Mouse (Mus musculus) MEL (cell line): ENCODE data around the gene Gnl1. TPM values are rescaled to one million over a fixed set of nuclear protein-coding genes. Genes with fewer than 3 reads are reported as not detected.

Experiments
- DNase-seq: peaks from one replicate; pipeline ENCODE4 v3.0.0; 2011; ENCODE audit warnings: low read depth, low spot score
- H3K27ac ChIP-seq: 2 replicates; pipeline ENCODE4 v1.5.1; 2012; ENCODE audit warnings: low read depth, mild to moderate bottlenecking, control low read depth, low read length, moderate library complexity; ENCODE audit not compliant: control insufficient read depth
- H3K27me3 ChIP-seq, 2 experiments: fragments of 150-350 bp in 1 of 2; sonication (generic) in 1 of 2; 2 replicates each; pipeline ENCODE4 v1.6.1; 2012; ENCODE audit warnings: low read length in 2 of 2, mild to moderate bottlenecking in 2 of 2, improper control_type of control experiment in 1 of 2, moderate library complexity in 1 of 2; ENCODE audit not compliant: insufficient read depth in 2 of 2, control insufficient read depth in 1 of 2
- H3K36me3 ChIP-seq, 2 experiments: 2 replicates each; pipeline ENCODE4 v1.6.1; 2012 to 2014; ENCODE audit warnings: low read length in 2 of 2, improper control_type of control experiment in 1 of 2, inconsistent platforms in 1 of 2, mild to moderate bottlenecking in 1 of 2; ENCODE audit not compliant: insufficient read depth in 2 of 2, control insufficient read depth in 1 of 2
- H3K4me1 ChIP-seq, 2 experiments: fragments of 150-350 bp in 1 of 2; sonication (generic) in 1 of 2; 2 replicates each; pipeline ENCODE4 v1.6.1; 2012; ENCODE audit warnings: low read length in 2 of 2, improper control_type of control experiment in 1 of 2, mild to moderate bottlenecking in 1 of 2; ENCODE audit not compliant: insufficient read depth in 2 of 2, control insufficient read depth in 1 of 2
- H3K4me3 ChIP-seq, 2 experiments: fragments of 150-350 bp in 1 of 2; sonication (generic) in 1 of 2; 2 replicates each; pipeline ENCODE4 v1.5.1; 2012; ENCODE audit warnings: low read depth in 2 of 2, low read length in 2 of 2, mild to moderate bottlenecking in 2 of 2, moderate library complexity in 2 of 2, control low read depth in 1 of 2, improper control_type of control experiment in 1 of 2; ENCODE audit not compliant: control insufficient read depth in 1 of 2, insufficient read depth in 1 of 2
- H3K79me2 ChIP-seq: 2 replicates; pipeline ENCODE4 v1.6.1; 2012; ENCODE audit warnings: mild to moderate bottlenecking, low read length, moderate library complexity; ENCODE audit not compliant: control insufficient read depth, poor library complexity, insufficient read depth
- H3K9ac ChIP-seq: 2 replicates; pipeline ENCODE4 v1.6.1; 2012; ENCODE audit warnings: low read depth, mild to moderate bottlenecking, control low read depth, low read length, moderate library complexity; ENCODE audit not compliant: control insufficient read depth, poor library complexity, severe bottlenecking
- H3K9me3 ChIP-seq: fragments of 150-350 bp; sonication (generic); replicated peaks from 2 replicates; pipeline ENCODE4 v1.6.1; 2012; ENCODE audit warnings: mild to moderate bottlenecking, low read length, improper control_type of control experiment, moderate library complexity; ENCODE audit not compliant: insufficient read depth
- BHLHE40 ChIP-seq: IDR thresholded peaks from 2 replicates; pipeline ENCODE4 v1.6.1; 2012; ENCODE audit warnings: low read depth, mild to moderate bottlenecking, inconsistent platforms, low read length, improper control_type of control experiment, borderline replicate concordance
- CHD2 ChIP-seq: IDR thresholded peaks from 2 replicates; pipeline ENCODE4 v1.6.1; 2011; ENCODE audit warnings: low read length, improper control_type of control experiment
- CTCF ChIP-seq, 3 experiments: IDR thresholded peaks in 2 of 3; conservative IDR thresholded peaks in 1 of 3; 2 replicates each; pipeline ENCODE4 v1.5.1; 2011 to 2012; ENCODE audit warnings: low read length in 3 of 3, low read depth in 2 of 3, mild to moderate bottlenecking in 2 of 3, improper control_type of control experiment in 1 of 3, inconsistent platforms in 1 of 3, mixed read lengths in 1 of 3, moderate library complexity in 1 of 3; ENCODE audit not compliant: control insufficient read depth in 1 of 3, insufficient read depth in 1 of 3, poor library complexity in 1 of 3, severe bottlenecking in 1 of 3
- E2F4 ChIP-seq: IDR thresholded peaks from 2 replicates; pipeline ENCODE4 v1.6.1; 2011; ENCODE audit warnings: low read depth, low read length, improper control_type of control experiment, borderline replicate concordance
- ELF1 ChIP-seq: IDR thresholded peaks from 2 replicates; pipeline ENCODE4 v1.6.1; 2014; ENCODE audit warnings: low read depth, mild to moderate bottlenecking, inconsistent platforms, low read length, improper control_type of control experiment, moderate library complexity
- EP300 ChIP-seq, 2 experiments: IDR thresholded peaks; 2 replicates each; pipeline ENCODE4 v1.6.1; 2011; ENCODE audit warnings: improper control_type of control experiment in 2 of 2, low read length in 2 of 2, low read depth in 1 of 2, mild to moderate bottlenecking in 1 of 2
- ETS1 ChIP-seq: IDR thresholded peaks from 2 replicates; pipeline ENCODE4 v1.6.1; 2012; ENCODE audit warnings: low read depth, mild to moderate bottlenecking, inconsistent platforms, low read length, improper control_type of control experiment, moderate library complexity
- GABPA ChIP-seq: IDR thresholded peaks from 2 replicates; pipeline ENCODE4 v1.6.1; 2012; ENCODE audit warnings: low read depth, mild to moderate bottlenecking, inconsistent platforms, low read length, improper control_type of control experiment, moderate library complexity
- GATA1 ChIP-seq: IDR thresholded peaks from 2 replicates; pipeline ENCODE4 v1.6.1; 2011; ENCODE audit warnings: low read depth, low read length, improper control_type of control experiment
- HCFC1 ChIP-seq: IDR thresholded peaks from 2 replicates; pipeline ENCODE4 v1.6.1; 2012; ENCODE audit warnings: low read depth, mild to moderate bottlenecking, inconsistent platforms, low read length, improper control_type of control experiment, moderate library complexity
- JUND ChIP-seq: IDR thresholded peaks from 2 replicates; pipeline ENCODE4 v1.6.1; 2011; ENCODE audit warnings: low read depth, mild to moderate bottlenecking, improper control_type of control experiment, low read length
- KAT2A ChIP-seq: conservative IDR thresholded peaks from 2 replicates; pipeline ENCODE4 v1.6.1; 2012; ENCODE audit warnings: low read depth, low read length, improper control_type of control experiment, inconsistent platforms
- MAFK ChIP-seq: IDR thresholded peaks from 2 replicates; pipeline ENCODE4 v1.6.1; 2011; ENCODE audit warnings: low read depth, mild to moderate bottlenecking, low read length, improper control_type of control experiment, borderline replicate concordance
- MAZ ChIP-seq: IDR thresholded peaks from 2 replicates; pipeline ENCODE4 v1.6.1; 2012; ENCODE audit warnings: low read depth, mild to moderate bottlenecking, inconsistent platforms, low read length, improper control_type of control experiment
- MEF2A ChIP-seq: IDR thresholded peaks from 2 replicates; pipeline ENCODE4 v1.6.1; 2014; ENCODE audit warnings: low read depth, mild to moderate bottlenecking, inconsistent platforms, low read length, improper control_type of control experiment; ENCODE audit not compliant: poor library complexity, insufficient replicate concordance, severe bottlenecking; ENCODE audit errors: extremely low read depth
- MXI1 ChIP-seq: IDR thresholded peaks from 2 replicates; pipeline ENCODE4 v1.6.1; 2011; ENCODE audit warnings: mild to moderate bottlenecking, low read depth, low read length, improper control_type of control experiment
- MYB ChIP-seq: IDR thresholded peaks from 2 replicates; pipeline ENCODE4 v1.6.1; 2011; ENCODE audit warnings: mild to moderate bottlenecking, low read depth, low read length, improper control_type of control experiment
- MYC ChIP-seq: IDR thresholded peaks from 2 replicates; pipeline ENCODE4 v1.6.1; 2011; ENCODE audit warnings: low read depth, mild to moderate bottlenecking, low read length, improper control_type of control experiment, moderate library complexity
- NELFE ChIP-seq: IDR thresholded peaks from 2 replicates; pipeline ENCODE4 v1.6.1; 2011; ENCODE audit warnings: low read depth, low read length, improper control_type of control experiment
- NRF1 ChIP-seq: IDR thresholded peaks from 2 replicates; pipeline ENCODE4 v1.6.1; 2014; ENCODE audit warnings: low read depth, mild to moderate bottlenecking, inconsistent platforms, low read length, improper control_type of control experiment, moderate library complexity; ENCODE audit not compliant: poor library complexity, insufficient read depth, severe bottlenecking
- POLR2A ChIP-seq, 2 experiments: IDR thresholded peaks; 2 replicates each; pipeline ENCODE4 v1.6.1; 2011 to 2012; ENCODE audit warnings: low read length in 2 of 2, mild to moderate bottlenecking in 2 of 2, control low read depth in 1 of 2, improper control_type of control experiment in 1 of 2, low read depth in 1 of 2, moderate library complexity in 1 of 2; ENCODE audit not compliant: control insufficient read depth in 1 of 2, insufficient read depth in 1 of 2, poor library complexity in 1 of 2
- POLR2AphosphoS2 ChIP-seq: IDR thresholded peaks from 2 replicates; pipeline ENCODE4 v1.6.1; 2011; ENCODE audit warnings: low read length, improper control_type of control experiment
- POLR2AphosphoS5 ChIP-seq: IDR thresholded peaks from 2 replicates; pipeline ENCODE4 v1.6.1; 2012; ENCODE audit warnings: low read depth, borderline replicate concordance, mild to moderate bottlenecking, inconsistent platforms, low read length, moderate library complexity, mixed read lengths
- RAD21 ChIP-seq: IDR thresholded peaks from 2 replicates; pipeline ENCODE4 v1.6.1; 2011; ENCODE audit warnings: mild to moderate bottlenecking, low read depth, low read length, improper control_type of control experiment
- RCOR1 ChIP-seq: IDR thresholded peaks from 2 replicates; pipeline ENCODE4 v1.6.1; 2012; ENCODE audit warnings: low read depth, mild to moderate bottlenecking, inconsistent platforms, low read length, improper control_type of control experiment
- SIN3A ChIP-seq: IDR thresholded peaks from 2 replicates; pipeline ENCODE4 v1.6.1; 2012; ENCODE audit warnings: low read length, improper control_type of control experiment, inconsistent platforms
- SMC3 ChIP-seq: IDR thresholded peaks from 2 replicates; pipeline ENCODE4 v1.6.1; 2011; ENCODE audit warnings: low read depth, low read length, improper control_type of control experiment
- TAL1 ChIP-seq: IDR thresholded peaks from 2 replicates; pipeline ENCODE4 v1.6.1; 2012; ENCODE audit warnings: mild to moderate bottlenecking, inconsistent platforms, low read length, moderate library complexity, mixed read lengths
- TBP ChIP-seq: IDR thresholded peaks from 2 replicates; pipeline ENCODE4 v1.8.0; 2011; ENCODE audit warnings: low read depth, low read length, improper control_type of control experiment
- UBTF ChIP-seq: IDR thresholded peaks from 2 replicates; pipeline ENCODE4 v1.6.1; 2012; ENCODE audit warnings: low read depth, mild to moderate bottlenecking, inconsistent platforms, low read length, improper control_type of control experiment, moderate library complexity, borderline replicate concordance; ENCODE audit not compliant: insufficient read depth
- USF1 ChIP-seq: IDR thresholded peaks from 2 replicates; pipeline ENCODE4 v1.6.1; 2014; ENCODE audit warnings: low read depth, mild to moderate bottlenecking, inconsistent platforms, low read length, improper control_type of control experiment, moderate library complexity
- USF2 ChIP-seq, 2 experiments: IDR thresholded peaks; 2 replicates each; pipeline ENCODE4 v1.6.1; 2011 to 2012; ENCODE audit warnings: improper control_type of control experiment in 2 of 2, low read length in 2 of 2, borderline replicate concordance in 1 of 2, inconsistent platforms in 1 of 2, low read depth in 1 of 2, mild to moderate bottlenecking in 1 of 2; ENCODE audit not compliant: insufficient read depth in 1 of 2
- ZC3H11A ChIP-seq: IDR thresholded peaks from 2 replicates; pipeline ENCODE4 v1.6.1; 2012; ENCODE audit warnings: low read depth, mild to moderate bottlenecking, inconsistent platforms, low read length, improper control_type of control experiment
- ZKSCAN1 ChIP-seq: IDR thresholded peaks from 2 replicates; pipeline ENCODE4 v1.6.1; 2012; ENCODE audit warnings: low read depth, mild to moderate bottlenecking, inconsistent platforms, low read length, improper control_type of control experiment, moderate library complexity
- ZMIZ1 ChIP-seq: IDR thresholded peaks from 2 replicates; pipeline ENCODE4 v1.6.1; 2012; ENCODE audit warnings: low read depth, mild to moderate bottlenecking, inconsistent platforms, low read length, improper control_type of control experiment, moderate library complexity
- ZNF384 ChIP-seq: IDR thresholded peaks from 2 replicates; pipeline ENCODE4 v1.6.1; 2012; ENCODE audit warnings: low read depth, mild to moderate bottlenecking, inconsistent platforms, low read length, improper control_type of control experiment
- polyA plus RNA-seq, 2 experiments: library from polyadenylated mRNA; stranded (reverse) in 1 of 2; unstranded in 1 of 2; fragments of >175 nt in 1 of 2; fragments of >200 nt in 1 of 2; gene quantifications; 2 replicates each; pipeline versions ENCODE4 v1.2.1 to v1.2.4; 2012; ENCODE audit warnings: low replicate concordance in 2 of 2, low read depth in 1 of 2; ENCODE audit not compliant: insufficient read length in 2 of 2, insufficient read depth in 1 of 2, missing spikeins in 1 of 2
- total RNA-seq: library from RNA; depleted of rRNA; stranded (reverse); fragments of 300-350 nt; gene quantifications from 2 replicates; pipeline ENCODE4 v1.2.3, GENCODE M21; 2012

Gnl1 gene
- total and polyA plus RNA-seq, 3 experiments, result 57.1 to 98.5 TPM; not detected in 1

DNA sequence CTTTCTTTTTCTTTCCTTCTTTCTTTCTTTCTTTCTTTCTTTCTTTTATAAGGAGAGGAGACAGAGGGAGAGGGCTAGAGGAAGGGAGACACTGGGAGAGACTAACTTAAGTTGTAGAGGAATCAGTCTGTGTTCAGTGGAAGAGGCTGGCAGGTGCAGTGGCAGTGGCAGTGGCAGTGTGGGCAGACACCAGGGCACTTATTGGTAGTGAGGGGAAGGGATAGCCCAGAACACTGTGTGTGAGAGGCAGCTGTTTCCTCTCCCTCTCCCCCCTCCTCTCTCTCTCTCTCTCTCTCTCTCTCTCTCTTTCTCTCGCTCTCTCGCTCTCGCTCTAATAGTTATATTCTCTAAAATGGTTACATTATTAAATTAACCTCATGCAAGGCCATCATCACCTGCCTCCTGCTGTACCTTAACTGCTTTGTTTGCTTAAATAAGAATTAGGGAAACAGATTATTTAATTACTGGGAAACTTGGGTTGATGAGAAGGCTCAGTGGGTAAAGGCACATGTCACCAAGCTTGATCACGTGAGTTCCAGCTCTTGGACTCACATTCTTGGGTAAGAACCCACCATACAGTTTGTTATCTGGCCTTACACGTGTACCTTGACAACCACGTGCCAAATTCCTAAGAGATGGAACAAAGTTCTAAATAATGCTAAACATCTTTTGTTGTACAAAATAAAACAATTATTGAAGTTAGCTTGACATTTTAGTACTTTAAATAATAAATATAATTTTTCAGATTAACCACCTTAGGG is 19.1 kb downstream of the Gnl1 start:
- Histone ChIP-seq H3K79me2 (peaks cover 57% of the 10 kb centered on the region), H3K4me3 (peak overlapping the region; percentile 35 to 49), H3K9me3 (no peaks in the 10 kb centered on the region), H3K9ac (peak overlapping the region; percentile 56), H3K27ac (peak overlapping the region; percentile 98), H3K36me3 (peaks cover 2 to 48% of the 10 kb centered on the region in 2 experiments), H3K27me3 (no peaks in the 10 kb centered on the region), H3K4me1 (peaks cover 25 to 41% of the 10 kb centered on the region in 2 experiments)
- peak; percentile 71 for DNase-seq
- TF ChIP-seq USF2 (IDR thresholded peaks at IDR 0.05; ENCODE audit: borderline replicate concordance in 1 of 2, insufficient read depth in 1 of 2, low read depth in 1 of 2, low read length in 2 of 2), result 0 out of 4 replicates have a peak, but pooled peaks of 1 of the 2 experiments have one; percentile 43
- TF ChIP-seq MYB, result no peak
- TF ChIP-seq GATA1, result peak; percentile 48; the same call in 1 of the 2 replicates
- TF ChIP-seq RAD21, result no peak
- TF ChIP-seq NRF1, result no peak
- TF ChIP-seq E2F4, result no peak
- no peak; the same call in 1 of the 2 replicates for TF ChIP-seq SMC3
- no peak for TF ChIP-seq TAL1
- peak; percentile 98 for TF ChIP-seq MYC
- TF ChIP-seq USF1, result peak; percentile 86
- TF ChIP-seq EP300 (IDR thresholded peaks at IDR 0.05; ENCODE audit: low read depth in 1 of 2, low read length in 2 of 2), result no peak
- peak; percentile 94 for TF ChIP-seq BHLHE40
- no peak for TF ChIP-seq ZC3H11A
- TF ChIP-seq RCOR1, result no peak
- no peak for TF ChIP-seq ZMIZ1
- no peak for TF ChIP-seq KAT2A
- TF ChIP-seq ZNF384, result no peak
- peak; percentile 96 for TF ChIP-seq MXI1
- no peak for TF ChIP-seq HCFC1
- TF ChIP-seq MAFK, result no peak
- no peak for TF ChIP-seq CHD2
- TF ChIP-seq UBTF, result no peak
- 0 out of 2 replicates have a peak, but pooled peaks have one; percentile 63 for TF ChIP-seq JUND
- TF ChIP-seq MEF2A, result no peak
- TF ChIP-seq POLR2A (IDR thresholded peaks at IDR 0.05; ENCODE audit: control insufficient read depth in 1 of 2, insufficient read depth in 1 of 2, low read depth in 1 of 2, low read length in 2 of 2, poor library complexity in 1 of 2), result no peak
- no peak for TF ChIP-seq POLR2AphosphoS2
- TF ChIP-seq ETS1, result peak; percentile 7
- no peak for TF ChIP-seq TBP
- 0 out of 2 replicates have a peak, but pooled peaks have one; percentile 17 for TF ChIP-seq MAZ
- no peak for TF ChIP-seq ZKSCAN1
- no peak for TF ChIP-seq GABPA
- TF ChIP-seq CTCF (IDR thresholded peaks at IDR 0.05 in 2 of 3, conservative IDR thresholded peaks at IDR 0.05 in 1 of 3; ENCODE audit: control insufficient read depth in 1 of 3, insufficient read depth in 1 of 3, low read depth in 2 of 3, low read length in 3 of 3, poor library complexity in 1 of 3, severe bottlenecking in 1 of 3), result no peak
- TF ChIP-seq SIN3A, result peak; percentile 86
- peak; percentile 8 for TF ChIP-seq NELFE
- TF ChIP-seq ELF1, result no peak
- TF ChIP-seq POLR2AphosphoS5, result no peak
